Mouse (Mus musculus) midbrain, embryonic 10.5 days (tissue): ENCODE measurements around the gene Ndufa12. TPM values are rescaled to one million over a fixed set of nuclear protein-coding genes. Genes with fewer than 3 reads are reported as not detected.
A peak's percentile ranks its signal among the peaks of the same experiment; 100 is the strongest.

Source experiments
- DNase-seq: peaks from one replicate; pipeline ENCODE4 v3.0.0-alpha.2; 2017; ENCODE audit warnings: low spot score
- H3K27ac ChIP-seq: fragments of 300-500 bp; sonication (generic); replicated peaks from 2 replicates; pipeline ENCODE4 v1.5.1; 2016; ENCODE audit warnings: mild to moderate bottlenecking
- H3K27me3 ChIP-seq: fragments of 300-500 bp; sonication (generic); 2 replicates; pipeline ENCODE4 v1.6.1; 2016; ENCODE audit warnings: low read depth, mild to moderate bottlenecking; ENCODE audit not compliant: poor library complexity, severe bottlenecking
- H3K36me3 ChIP-seq: fragments of 300-500 bp; sonication (generic); 2 replicates; pipeline ENCODE4 v1.6.1; 2016; ENCODE audit warnings: mild to moderate bottlenecking, moderate library complexity
- H3K4me1 ChIP-seq: fragments of 300-500 bp; sonication (generic); 2 replicates; pipeline ENCODE4 v1.6.1; 2016
- H3K4me3 ChIP-seq: fragments of 300-500 bp; sonication (generic); 2 replicates; pipeline ENCODE4 v1.5.1; 2016; ENCODE audit warnings: mild to moderate bottlenecking, moderate library complexity
- H3K9me3 ChIP-seq: fragments of 300-500 bp; sonication (generic); replicated peaks from 2 replicates; pipeline ENCODE4 v1.6.1; 2016; ENCODE audit warnings: mild to moderate bottlenecking
- WGBS: fragments of 180-500 bp; shearing (Covaris S2); methylation state at CpG from one replicate; pipeline ENCODE4 v1.1.7; 2016; 5-methylcytosine and 5-hydroxymethylcytosine counted together
- polyA plus RNA-seq: library from polyadenylated mRNA; unstranded; fragments of >200 nt; fragmentation: Nextera tagmentation; extraction: Ambion mirVana; gene quantifications from 2 replicates; pipeline ENCODE4 v1.2.1, GENCODE M21; 2016

Gene Ndufa12
- polyA plus RNA-seq, 1 experiment from 2014 or later, result 607 TPM

- H3K4me1 ChIP-seq, result peaks cover 13% of the 10 kb centered on the region
- H3K9me3 ChIP-seq, result no peaks in the 10 kb centered on the region
- H3K27ac ChIP-seq, result no peak overlapping the region
- no peaks in the 10 kb centered on the region for H3K27me3 ChIP-seq
- H3K36me3 ChIP-seq, result no peaks in the 10 kb centered on the region
- no peak overlapping the region for H3K4me3 ChIP-seq
- no peak for DNase-seq
- WGBS, result 92% methylated on average over 7 of the region's 7 CpGs
These were observed 49.3 kb downstream of the Ndufa12 start for GRCm38 (mm10) chr10:94247748-94248349.

GRCm38 (mm10) chr10:94249575-94250456 is 51.3 kb downstream of the Ndufa12 start:
- H3K36me3 ChIP-seq, result no peaks in the 10 kb centered on the region
- H3K4me1 ChIP-seq, result peaks cover 17% of the 10 kb centered on the region
- no peak overlapping the region; the same call in 1 of the 2 replicates for H3K4me3 ChIP-seq
- no peaks in the 10 kb centered on the region for H3K27me3 ChIP-seq
- no peak for DNase-seq
- 57% methylated on average over 22 of the region's 22 CpGs for WGBS
- no peaks in the 10 kb centered on the region for H3K9me3 ChIP-seq
- H3K27ac ChIP-seq, result peak overlapping the region; percentile 43; the same call in 1 of the 2 replicates

DNA sequence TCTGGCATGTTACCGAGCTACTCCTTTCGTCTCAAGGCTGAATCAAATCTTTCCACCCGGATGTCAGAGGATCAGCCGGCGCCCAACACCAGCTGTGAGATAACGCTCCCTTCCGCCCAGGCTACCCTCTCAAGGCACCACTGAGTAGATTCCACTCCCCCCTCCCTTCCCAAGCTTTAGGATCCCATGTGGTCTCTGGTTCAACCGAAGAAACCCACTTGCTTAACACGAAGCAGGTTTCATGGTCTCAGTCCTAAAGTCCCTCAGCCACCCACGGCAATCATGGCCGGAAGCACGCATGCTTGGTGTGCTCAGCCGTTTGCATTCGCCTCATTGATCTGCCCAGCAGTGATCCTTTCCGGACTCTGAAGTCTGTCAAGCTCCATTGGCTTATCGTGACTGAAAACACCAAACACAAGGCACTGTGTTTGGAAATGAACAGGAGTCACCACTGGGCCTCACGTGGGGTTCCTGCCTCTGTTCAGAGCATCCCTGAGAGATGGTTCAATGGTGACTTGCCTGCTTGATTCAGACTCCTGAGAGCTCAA is 54.8 kb downstream of the Ndufa12 start:
- H3K4me3 ChIP-seq, result no peak overlapping the region
- H3K36me3 ChIP-seq, result no peaks in the 10 kb centered on the region
- no peaks in the 10 kb centered on the region for H3K27me3 ChIP-seq
- H3K9me3 ChIP-seq, result no peaks in the 10 kb centered on the region
- peaks cover 17% of the 10 kb centered on the region for H3K4me1 ChIP-seq
- no peak overlapping the region for H3K27ac ChIP-seq
- DNase-seq, result no peak
- 77% methylated on average over 17 of the region's 17 CpGs for WGBS

DNA sequence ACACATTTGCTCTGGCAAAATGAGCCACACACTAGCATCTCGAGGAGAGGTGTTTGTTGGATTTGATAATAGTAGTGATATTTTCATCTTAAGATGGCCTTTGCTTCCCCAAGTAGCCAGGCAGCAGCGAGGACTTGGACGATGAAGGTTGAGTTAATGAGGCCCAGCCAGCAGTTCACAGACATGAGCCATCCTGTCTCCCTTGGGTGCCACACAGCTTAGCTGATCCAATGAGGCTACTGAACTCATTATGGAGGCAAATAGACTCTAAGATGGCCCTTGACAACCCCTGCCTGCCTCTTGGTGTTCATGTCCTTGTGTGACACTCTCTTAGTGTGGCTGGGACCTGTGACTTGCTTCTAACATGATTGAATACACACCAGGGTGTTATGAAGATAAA is 56.2 kb downstream of the Ndufa12 start:
- Histone ChIP-seq H3K27ac (no peak overlapping the region), H3K27me3 (no peaks in the 10 kb centered on the region), H3K4me1 (peaks cover 8% of the 10 kb centered on the region), H3K4me3 (no peak overlapping the region), H3K36me3 (no peaks in the 10 kb centered on the region), H3K9me3 (no peaks in the 10 kb centered on the region)
- 86% methylated on average over 3 of the region's 3 CpGs for WGBS
- DNase-seq, result no peak

- Histone ChIP-seq H3K4me3 (no peak overlapping the region), H3K4me1 (0 out of 2 replicates have a peak, but pooled peaks cover 4% of the 10 kb centered on the region), H3K27me3 (no peaks in the 10 kb centered on the region), H3K27ac (no peak overlapping the region), H3K9me3 (no peaks in the 10 kb centered on the region), H3K36me3 (no peaks in the 10 kb centered on the region)
- WGBS, result 77% methylated on average over 6 of the region's 6 CpGs
- DNase-seq, result no peak
These were observed 57.2 kb downstream of the Ndufa12 start for GRCm38 (mm10) chr10:94255744-94256143.

GRCm38 (mm10) chr10:94256518-94256917 is 58.0 kb downstream of the Ndufa12 start:
- no peak for DNase-seq
- Histone ChIP-seq H3K4me1 (0 out of 2 replicates have a peak, but pooled peaks cover 4% of the 10 kb centered on the region), H3K27me3 (no peaks in the 10 kb centered on the region), H3K4me3 (no peak overlapping the region), H3K9me3 (no peaks in the 10 kb centered on the region), H3K27ac (no peak overlapping the region), H3K36me3 (no peaks in the 10 kb centered on the region)
- WGBS, result 90% methylated on average over 4 of the region's 4 CpGs

DNA sequence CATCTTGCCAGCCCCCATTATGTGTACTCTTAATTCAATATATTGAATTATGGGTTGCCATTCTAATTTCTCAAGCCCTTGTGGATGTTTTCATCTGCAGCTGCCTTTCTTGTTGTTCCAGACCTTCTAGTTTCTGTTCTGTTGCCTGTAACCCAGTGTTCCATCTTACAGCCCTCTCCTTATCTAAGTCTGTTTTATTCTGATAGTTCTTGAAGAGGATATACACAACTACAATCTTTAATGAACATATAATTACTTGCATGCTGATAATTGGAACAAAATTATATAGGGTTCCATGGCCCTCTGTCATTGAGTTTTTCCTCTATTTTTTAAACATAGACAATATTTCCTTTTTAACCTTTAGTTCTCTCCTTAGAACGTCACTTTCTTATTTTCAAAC is 62.0 kb downstream of the Ndufa12 start:
- WGBS, result 79% methylated on average over 1 of the region's 1 CpGs
- no peak for DNase-seq
- H3K27ac ChIP-seq, result no peak overlapping the region
- H3K4me3 ChIP-seq, result no peak overlapping the region
- H3K27me3 ChIP-seq, result no peaks in the 10 kb centered on the region
- H3K36me3 ChIP-seq, result no peaks in the 10 kb centered on the region
- no peaks in the 10 kb centered on the region for H3K4me1 ChIP-seq
- no peaks in the 10 kb centered on the region for H3K9me3 ChIP-seq

DNA sequence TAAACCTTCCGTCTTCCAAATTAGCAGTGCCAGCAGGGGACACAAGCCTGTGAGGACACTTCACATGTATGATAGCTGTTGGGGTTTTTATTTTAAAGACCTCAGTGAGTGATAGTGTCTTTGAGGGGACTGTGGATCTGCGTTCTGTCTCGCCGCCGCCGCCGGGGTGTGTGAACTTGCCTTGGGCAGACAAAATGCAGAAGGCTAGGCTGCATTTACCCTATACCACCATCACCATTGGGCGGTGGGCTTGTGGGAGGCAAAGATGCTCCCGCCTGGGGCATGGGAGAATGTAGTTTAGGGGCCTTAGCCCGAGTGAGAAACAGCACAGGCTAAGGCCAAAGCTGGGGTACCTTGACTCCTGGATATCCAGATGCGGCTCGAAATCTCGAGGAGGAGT is 64.1 kb downstream of the Ndufa12 start:
- WGBS, result 91% methylated on average over 13 of the region's 13 CpGs
- Histone ChIP-seq H3K27me3 (no peaks in the 10 kb centered on the region), H3K36me3 (no peaks in the 10 kb centered on the region), H3K4me1 (peaks cover 9% of the 10 kb centered on the region), H3K27ac (no peak overlapping the region), H3K9me3 (no peaks in the 10 kb centered on the region), H3K4me3 (no peak overlapping the region)
- no peak for DNase-seq

GRCm38 (mm10) chr10:94263211-94263610 is 64.7 kb downstream of the Ndufa12 start:
- Histone ChIP-seq H3K36me3 (no peaks in the 10 kb centered on the region), H3K27me3 (no peaks in the 10 kb centered on the region), H3K27ac (no peak overlapping the region), H3K4me3 (no peak overlapping the region), H3K9me3 (no peaks in the 10 kb centered on the region), H3K4me1 (peaks cover 9% of the 10 kb centered on the region)
- DNase-seq, result no peak
- WGBS, result 79% methylated on average over 3 of the region's 3 CpGs

- no peak for DNase-seq
- H3K27ac ChIP-seq, result peak overlapping the region; percentile 19
- H3K36me3 ChIP-seq, result no peaks in the 10 kb centered on the region
- peaks cover 9% of the 10 kb centered on the region for H3K4me1 ChIP-seq
- WGBS, result 75% methylated on average over 17 of the region's 17 CpGs
- H3K4me3 ChIP-seq, result no peak overlapping the region
- H3K9me3 ChIP-seq, result peaks cover 5% of the 10 kb centered on the region; the same call in 1 of the 2 replicates
- H3K27me3 ChIP-seq, result no peaks in the 10 kb centered on the region
These were observed 67.4 kb downstream of the Ndufa12 start for GRCm38 (mm10) chr10:94265656-94266542.
